Mouse (Mus musculus) liver, adult 2 months (tissue): ENCODE measurements around the gene Rpl23a. TPM values are rescaled to one million over a fixed set of nuclear protein-coding genes. Genes with fewer than 3 reads are reported as not detected.

Source experiments
- DNase-seq: peaks from one replicate; pipeline ENCODE4 v3.0.0-alpha.2; 2011; ENCODE audit warnings: low read depth, low spot score; ENCODE audit errors: extremely low read depth
- H3K27ac ChIP-seq: fragments of 200-500 bp; replicated peaks from 2 replicates; pipeline ENCODE4 v1.5.1; 2012; ENCODE audit warnings: low read depth, mild to moderate bottlenecking, control low read depth, inconsistent platforms, low read length; ENCODE audit not compliant: insufficient read depth
- H3K27me3 ChIP-seq: fragments of 200-500 bp; 2 replicates; pipeline ENCODE4 v1.6.1; 2012; ENCODE audit warnings: mild to moderate bottlenecking, moderate library complexity, low read length, inconsistent platforms; ENCODE audit not compliant: control insufficient read depth, insufficient read depth
- H3K36me3 ChIP-seq: fragments of 200-500 bp; 2 replicates; pipeline ENCODE4 v1.6.1; 2012; ENCODE audit warnings: low read length, inconsistent platforms; ENCODE audit not compliant: control insufficient read depth, insufficient read depth
- H3K4me1 ChIP-seq: fragments of 200-500 bp; 2 replicates; pipeline ENCODE4 v1.6.1; 2011; ENCODE audit warnings: low read length; ENCODE audit not compliant: control insufficient read depth, insufficient read depth
- H3K4me3 ChIP-seq: fragments of 200-500 bp; 2 replicates; pipeline ENCODE4 v1.5.1; 2011; ENCODE audit warnings: low read depth, mild to moderate bottlenecking, control low read depth, low read length, moderate library complexity; ENCODE audit not compliant: insufficient read depth
- H3K79me2 ChIP-seq: fragments of 200-500 bp; 2 replicates; pipeline ENCODE4 v1.6.1; 2012; ENCODE audit warnings: inconsistent platforms, mild to moderate bottlenecking, low read length, moderate library complexity; ENCODE audit not compliant: control insufficient read depth, insufficient read depth
- H3K9ac ChIP-seq: fragments of 200-500 bp; 2 replicates; pipeline ENCODE4 v1.6.1; 2012; ENCODE audit warnings: low read depth, mild to moderate bottlenecking, control low read depth, inconsistent platforms, low read length
- CTCF ChIP-seq: fragments of 200-500 bp; IDR thresholded peaks from 2 replicates; pipeline ENCODE4 v1.5.1; 2011; ENCODE audit warnings: low read depth, low read length, control low read depth
- POLR2A ChIP-seq: fragments of 200-500 bp; IDR thresholded peaks from 2 replicates; pipeline ENCODE4 v1.6.1; 2011; ENCODE audit warnings: low read length, control low read depth; ENCODE audit not compliant: insufficient read depth; ENCODE audit errors: extremely low read depth
- WGBS: fragments of 180-500 bp; shearing (Covaris S2); methylation state at CpG from one replicate; pipeline ENCODE4 v1.1.7; 2018; 5-methylcytosine and 5-hydroxymethylcytosine counted together
- polyA plus RNA-seq: library from polyadenylated mRNA; depleted of rRNA; stranded (reverse); fragments of >200 nt; gene quantifications from 2 replicates; pipeline ENCODE4 v1.2.3, GENCODE M21; 2012
- total RNA-seq: library from RNA; depleted of rRNA; stranded (reverse); fragments of >200 nt; gene quantifications from 2 replicates; pipeline ENCODE4 v1.2.3, GENCODE M21; 2014

Rpl23a gene
- total and polyA plus RNA-seq, 2 experiments, result 110 to 352 TPM

- Histone ChIP-seq H3K27me3 (no peaks in the 10 kb centered on the region), H3K4me3 (no peak overlapping the region), H3K36me3 (peaks cover 7% of the 10 kb centered on the region), H3K4me1 (peaks cover 8% of the 10 kb centered on the region), H3K79me2 (no peaks in the 10 kb centered on the region), H3K27ac (peak overlapping the region; percentile 61), H3K9ac (peak overlapping the region; percentile 31; the same call in 1 of the 2 replicates)
- DNase-seq, result peak; percentile 76
- WGBS, result 32% methylated on average over 3 of the region's 3 CpGs
- TF ChIP-seq CTCF, result no peak
- no peak for TF ChIP-seq POLR2A
Measured at GRCm38 (mm10) chr11:78202372-78202771, 19.0 kb upstream of the Rpl23a start.

- 0 out of 2 replicates have a peak, but pooled peaks cover 3% of the 10 kb centered on the region for H3K4me1 ChIP-seq
- WGBS, result 67% methylated on average over 23 of the region's 23 CpGs
Measured at GRCm38 (mm10) chr11:78195101-78195863, 11.9 kb upstream of the Rpl23a start.

GRCm38 (mm10) chr11:78194411-78195100, 11.2 kb upstream of the Rpl23a start:
- peak overlapping the region; percentile 59 for H3K4me3 ChIP-seq
- H3K27me3 ChIP-seq, result no peaks in the 10 kb centered on the region
- no peaks in the 10 kb centered on the region for H3K79me2 ChIP-seq
- TF ChIP-seq CTCF (no peak), POLR2A (no peak)
- peak overlapping the region; percentile 64 for H3K9ac ChIP-seq
- DNase-seq, result peak; percentile 77
- H3K4me1 ChIP-seq, result peaks cover 3% of the 10 kb centered on the region; the same call in 1 of the 2 replicates
- H3K36me3 ChIP-seq, result no peaks in the 10 kb centered on the region
- 7% methylated on average over 30 of the region's 30 CpGs for WGBS
- H3K27ac ChIP-seq, result peak overlapping the region; percentile 58; the same call in 1 of the 2 replicates

More at GRCm38 (mm10) chr11:78195101-78195863, 11.9 kb upstream of the Rpl23a start:
- H3K4me3 ChIP-seq, result peak overlapping the region; percentile 59
- peak overlapping the region; percentile 14; the same call in 1 of the 2 replicates for H3K9ac ChIP-seq
- no peak for TF ChIP-seq POLR2A
- TF ChIP-seq CTCF, result no peak
- H3K36me3 ChIP-seq, result no peaks in the 10 kb centered on the region
- peak overlapping the region; percentile 22 for H3K27ac ChIP-seq
- no peaks in the 10 kb centered on the region for H3K79me2 ChIP-seq
- no peak for DNase-seq
- H3K27me3 ChIP-seq, result no peaks in the 10 kb centered on the region

GRCm38 (mm10) chr11:78193113-78193512, 9.7 kb upstream of the Rpl23a start, which contains the start of gene Proca1:
TSS of gene Proca1 (plus strand) at chr11:78193392.
- H3K4me1 ChIP-seq, result peaks cover 4% of the 10 kb centered on the region; the same call in 1 of the 2 replicates
- no peak within 1 kb of the TSS for H3K27ac ChIP-seq
- DNase-seq, result no peak
- H3K79me2 ChIP-seq, result no peaks in the 10 kb centered on the region
- no peak for TF ChIP-seq POLR2A
- WGBS, result 100% methylated on average over 1 of the region's 1 CpGs
- H3K27me3 ChIP-seq, result no peaks in the 10 kb centered on the region
- H3K36me3 ChIP-seq, result no peaks in the 10 kb centered on the region
- H3K9ac ChIP-seq, result no peak within 1 kb of the TSS
- H3K4me3 ChIP-seq, result no peak within 1 kb of the TSS

GRCm38 (mm10) chr11:78190041-78190440, 6.7 kb upstream of the Rpl23a start:
- Histone ChIP-seq H3K27ac (no peak overlapping the region), H3K36me3 (no peaks in the 10 kb centered on the region), H3K4me3 (no peak overlapping the region), H3K27me3 (no peaks in the 10 kb centered on the region), H3K4me1 (peaks cover 3% of the 10 kb centered on the region; the same call in 1 of the 2 replicates), H3K9ac (no peak overlapping the region), H3K79me2 (no peaks in the 10 kb centered on the region)
- TF ChIP-seq CTCF (no peak), POLR2A (no peak)
- WGBS, result 60% methylated on average over 6 of the region's 6 CpGs
- no peak for DNase-seq
